Mouse (Mus musculus) megakaryocyte progenitor cell, adult 5-6 weeks (primary cell): ENCODE results near the gene Defb20. TPM values are rescaled to one million over a fixed set of nuclear protein-coding genes. Genes with fewer than 3 reads are reported as not detected.

Experiments
- ATAC-seq: replicated peaks from 2 replicates; pipeline ENCODE4 v1.8.0; 2016; ENCODE audit warnings: mild to moderate bottlenecking, moderate TSS enrichment, inconsistent platforms; ENCODE audit not compliant: poor library complexity
- total RNA-seq, 2 experiments: library from RNA; stranded (forward) in 1 of 2; stranded (reverse) in 1 of 2; fragments of 157-497, 149-512 nt in 1 of 2; fragments of 200-1000 nt in 1 of 2; gene quantifications; 2 replicates each; pipeline versions ENCODE4 v1.2.3 to v1.2.4; 2015 to 2017

Gene Defb20
- total RNA-seq, 2 experiments from 2014 or later = not detected

GRCm38 (mm10) chr2:152493151-152493550, 16.3 kb downstream of the Defb20 start:
- no peak for ATAC-seq

DNA sequence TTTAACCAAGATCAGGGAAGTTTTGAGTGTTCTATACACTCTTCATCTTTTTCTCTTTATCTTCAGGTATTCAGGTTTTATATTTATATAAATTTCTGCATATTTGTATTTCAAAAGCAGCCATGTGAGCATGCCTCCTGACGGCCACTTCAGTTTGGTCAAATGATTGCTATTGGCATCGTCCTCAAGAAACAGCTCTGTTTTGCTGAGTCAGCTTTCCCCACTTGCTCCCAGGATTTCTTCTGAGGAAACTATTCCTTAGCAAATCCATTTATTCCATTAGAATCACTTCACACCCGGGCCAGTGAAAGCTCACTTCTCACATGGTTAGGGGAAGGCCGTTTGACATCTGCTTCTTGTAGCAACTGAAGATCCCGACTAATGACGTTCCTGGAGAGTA, 21.2 kb downstream of the Defb20 start:
- ATAC-seq = no peak

DNA sequence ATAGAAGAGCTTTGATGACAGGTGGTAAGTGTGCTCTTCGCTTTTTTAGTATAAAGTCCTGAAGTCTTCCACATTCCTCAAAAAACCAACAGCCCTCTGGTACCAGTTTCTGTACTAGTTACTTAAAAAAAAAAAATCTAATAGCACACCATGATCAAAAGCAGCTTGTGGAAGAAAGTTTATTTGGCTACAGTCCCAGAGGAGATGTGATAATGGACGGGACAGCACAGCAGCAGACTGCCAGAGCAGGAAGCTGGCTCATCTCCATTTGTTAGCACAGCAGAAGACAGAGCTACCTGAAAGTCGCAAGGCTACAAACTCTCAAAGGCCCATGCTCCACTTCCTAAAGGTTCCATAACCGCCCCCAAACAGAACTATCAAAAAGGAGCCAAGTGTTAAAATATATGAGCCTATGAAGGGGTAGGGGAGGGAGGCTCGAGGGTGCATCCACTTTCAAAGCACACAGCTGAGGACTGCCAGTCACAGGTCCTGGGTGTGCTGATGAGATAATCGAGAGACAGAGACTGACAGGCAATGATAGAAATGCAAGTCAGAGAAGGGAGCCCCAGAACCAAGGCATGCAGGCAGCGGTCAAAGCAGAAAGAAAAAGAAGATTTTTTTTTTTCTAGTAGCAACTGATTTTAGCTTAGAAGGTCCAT, 23.5 kb downstream of the Defb20 start:
- ATAC-seq = peak; percentile 93

- peak; percentile 73 for ATAC-seq
These were observed 24.0 kb downstream of the Defb20 start for GRCm38 (mm10) chr2:152500863-152501229.

- no peak for ATAC-seq
These were observed 27.1 kb downstream of the Defb20 start for GRCm38 (mm10) chr2:152503950-152504349.

DNA sequence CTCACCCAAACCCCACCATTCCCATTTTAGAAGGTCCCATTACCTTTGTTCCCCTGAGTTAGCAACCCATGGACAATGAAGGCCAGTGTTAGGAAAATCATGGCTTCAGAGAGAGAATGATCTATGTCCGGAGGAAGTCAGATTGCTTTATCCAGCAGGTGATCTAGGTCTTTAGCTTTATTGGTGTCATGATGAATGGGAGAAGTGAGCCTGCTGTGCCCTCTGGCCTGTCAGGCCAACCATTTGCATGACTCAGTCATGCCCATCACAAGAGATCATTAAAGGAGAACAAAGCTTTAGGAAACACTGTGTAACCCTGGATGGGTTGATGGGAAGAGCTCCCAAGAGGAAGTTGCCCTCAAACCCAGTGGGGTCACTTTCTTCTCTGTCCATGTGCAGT, 34.7 kb downstream of the Defb20 start, which contains the start of gene Defb26:
Defb26 (minus strand) TSS at position 101 of the 400 bp plus-strand sequence.
- ATAC-seq = no peak

GRCm38 (mm10) chr2:152516084-152516483, 39.2 kb downstream of the Defb20 start:
- ATAC-seq = no peak

DNA sequence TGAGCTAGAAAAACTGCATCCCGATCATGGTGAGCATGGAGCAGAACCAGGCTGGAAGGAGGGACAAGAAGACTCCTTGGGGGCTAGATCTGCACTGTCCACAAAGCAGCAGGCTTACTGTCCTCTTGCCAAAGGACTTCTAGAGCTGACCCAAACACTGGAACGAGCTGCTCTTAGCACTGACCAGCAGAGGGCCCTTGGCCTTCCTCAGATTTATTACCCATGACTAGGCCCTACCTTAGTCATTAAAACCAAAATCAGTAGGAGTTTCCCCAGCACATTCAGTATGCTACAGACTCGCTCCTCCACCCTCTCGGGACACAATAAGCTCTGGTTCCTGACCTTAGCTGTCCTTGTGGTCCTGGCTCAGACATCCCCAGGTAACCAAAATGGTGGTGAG, 41.1 kb downstream of the Defb20 start, which contains the start of gene Defb28:
Defb28 (plus strand) TSS at position 275 of the 400 bp plus-strand sequence.
- ATAC-seq = no peak

Other genes with a start within 250 kb of the Defb20 start
- 18.4 and 19.7 TPM in 2 replicates for gene Tbc1d20, start 183.2 kb upstream of the Defb20 start, total RNA-seq (2015)
- 17.2 and 19.1 TPM in 2 replicates for gene Tbc1d20, start 183.2 kb upstream of the Defb20 start, total RNA-seq (2017)
- gene Rbck1, start 144.4 kb upstream of the Defb20 start, total RNA-seq (2015) = 50.3 and 75.6 TPM in 2 replicates
- gene Rbck1, start 144.4 kb upstream of the Defb20 start, total RNA-seq (2017) = 66.8 and 67.2 TPM in 2 replicates
- gene Trib3, start 133.0 kb upstream of the Defb20 start, total RNA-seq (2015) = not detected in 2 replicates
- not detected in 2 replicates for gene Trib3, start 133.0 kb upstream of the Defb20 start, total RNA-seq (2017)
- not detected in 2 replicates for gene Nrsn2, start 100.4 kb upstream of the Defb20 start, total RNA-seq (2015)
- not detected in 2 replicates for gene Nrsn2, start 100.4 kb upstream of the Defb20 start, total RNA-seq (2017)
- 6.8 and 9.0 TPM in 2 replicates for gene Sox12, start 79.0 kb upstream of the Defb20 start, total RNA-seq (2015)
- gene Sox12, start 79.0 kb upstream of the Defb20 start, total RNA-seq (2017) = 1.9 and 2.2 TPM in 2 replicates
- 5.3 and 5.7 TPM in 2 replicates for gene Zcchc3, start 62.0 kb upstream of the Defb20 start, total RNA-seq (2015)
- gene Zcchc3, start 62.0 kb upstream of the Defb20 start, total RNA-seq (2017) = 2.8 and 4.1 TPM in 2 replicates
- not detected in 2 replicates for gene 6820408C15Rik, start 61.5 kb upstream of the Defb20 start, total RNA-seq (2015)
- 0.29 TPM in 1 of 2 replicates, not detected in the other for gene 6820408C15Rik, start 61.5 kb upstream of the Defb20 start, total RNA-seq (2017)
- gene Defb23, start 12.4 kb upstream of the Defb20 start, total RNA-seq (2015) = not detected in 2 replicates
- not detected in 2 replicates for gene Defb23, start 12.4 kb upstream of the Defb20 start, total RNA-seq (2017)
- not detected in 2 replicates for gene Defb22, start 13.1 kb downstream of the Defb20 start, total RNA-seq (2015)
- not detected in 2 replicates for gene Defb22, start 13.1 kb downstream of the Defb20 start, total RNA-seq (2017)
- not detected in 2 replicates for gene Defb26, start 34.6 kb downstream of the Defb20 start, total RNA-seq (2015)
- gene Defb26, start 34.6 kb downstream of the Defb20 start, total RNA-seq (2017) = not detected in 2 replicates
- gene Defb28, start 41.2 kb downstream of the Defb20 start, total RNA-seq (2015) = not detected in 2 replicates
- gene Defb28, start 41.2 kb downstream of the Defb20 start, total RNA-seq (2017) = not detected in 2 replicates
- not detected in 2 replicates for gene Defb29, start 63.0 kb downstream of the Defb20 start, total RNA-seq (2015)
- not detected in 2 replicates for gene Defb29, start 63.0 kb downstream of the Defb20 start, total RNA-seq (2017)
- gene Gm17416, start 92.3 kb downstream of the Defb20 start, total RNA-seq (2015) = not detected in 2 replicates
- not detected in 2 replicates for gene Gm17416, start 92.3 kb downstream of the Defb20 start, total RNA-seq (2017)
- not detected in 2 replicates for gene Defb21, start 95.7 kb downstream of the Defb20 start, total RNA-seq (2015)
- gene Defb21, start 95.7 kb downstream of the Defb20 start, total RNA-seq (2017) = not detected in 2 replicates
- not detected in 2 replicates for gene Defb19, start 103.2 kb downstream of the Defb20 start, total RNA-seq (2015)
- gene Defb19, start 103.2 kb downstream of the Defb20 start, total RNA-seq (2017) = not detected in 2 replicates
- gene Defb45, start 122.3 kb downstream of the Defb20 start, total RNA-seq (2015) = not detected in 2 replicates
- gene Defb45, start 122.3 kb downstream of the Defb20 start, total RNA-seq (2017) = not detected in 2 replicates
- gene Defb36, start 127.3 kb downstream of the Defb20 start, total RNA-seq (2015) = not detected in 2 replicates
- gene Defb36, start 127.3 kb downstream of the Defb20 start, total RNA-seq (2017) = not detected in 2 replicates
- gene Defb25, start 146.0 kb downstream of the Defb20 start, total RNA-seq (2015) = not detected in 2 replicates
- gene Defb25, start 146.0 kb downstream of the Defb20 start, total RNA-seq (2017) = not detected in 2 replicates
- gene Rem1, start 149.9 kb downstream of the Defb20 start, total RNA-seq (2015) = 1.2 TPM in 1 of 2 replicates, not detected in the other
- gene Rem1, start 149.9 kb downstream of the Defb20 start, total RNA-seq (2017) = 0.10 and 0.87 TPM in 2 replicates
- 169 and 177 TPM in 2 replicates for gene H13, start 192.4 kb downstream of the Defb20 start, total RNA-seq (2015)
- 126 and 128 TPM in 2 replicates for gene H13, start 192.4 kb downstream of the Defb20 start, total RNA-seq (2017)
- gene Mcts2, start 210.0 kb downstream of the Defb20 start, total RNA-seq (2015) = 8.7 and 12.3 TPM in 2 replicates
- gene Mcts2, start 210.0 kb downstream of the Defb20 start, total RNA-seq (2017) = 6.1 and 11.0 TPM in 2 replicates